In genomic region chr9:119983585-119984535, GRCm38 (mm10) we compare ENCODE assay signal across 8 mouse cellular contexts. TPM values are rescaled to one million over a fixed set of nuclear protein-coding genes. Genes with fewer than 3 reads are reported as not detected.
DNase-seq lines count a peak whose midpoint lies in the region; ATAC-seq lines count a peak whose summit lies in the region.

No protein-coding gene starts in this region.

- no peaks in the 10 kb centered on the region for H3K36me3 ChIP-seq in hindbrain, embryonic 13.5 days

- peak; percentile 78 for DNase-seq in R1 (ENCODE audit: low read depth, low spot score)
- peak; percentile 86 for DNase-seq in cerebellum, adult 9-11 months
- DNase-seq in frontal cortex, postnatal 25 days (ENCODE audit: low spot score in 2 of 2), result peak; percentile 67 to 71
- peak; percentile 73 to 84 for DNase-seq in left cerebral cortex, adult 8-10 months (ENCODE audit: low spot score in 2 of 2)
- DNase-seq in right cerebral cortex, adult 18-20 months, result peak; percentile 93
- peak; percentile 91 for DNase-seq in urinary bladder, adult 2 months (ENCODE audit: low spot score)

- ATAC-seq in hindbrain, embryonic 13.5 days (ENCODE audit: low FRiP score), result peak; percentile 60
- ATAC-seq in megakaryocyte, adult 5-6 weeks (ENCODE audit: poor library complexity, severe bottlenecking), result peak; percentile 56

- H3K27me3 ChIP-seq in hindbrain, embryonic 13.5 days, result peaks cover 34% of the 10 kb centered on the region

- H3K4me2 ChIP-seq in hindbrain, embryonic 13.5 days, result peak overlapping the region; percentile 89

- peaks cover 45% of the 10 kb centered on the region for H3K4me1 ChIP-seq in hindbrain, embryonic 13.5 days (replicated peaks)

- H3K9me3 ChIP-seq in hindbrain, embryonic 13.5 days, result no peaks in the 10 kb centered on the region

- peak overlapping the region; percentile 70 for H3K9ac ChIP-seq in hindbrain, embryonic 13.5 days

- H3K27ac ChIP-seq in hindbrain, embryonic 13.5 days, result 0 out of 2 replicates have a peak overlapping the region, but pooled peaks have one; percentile 40

- under 1% methylated on average over 77 of the region's 79 CpGs for WGBS in hindbrain, embryonic 13.5 days

- peak overlapping the region; percentile 59 for H3K4me3 ChIP-seq in hindbrain, embryonic 13.5 days

RNA-seq across cellular contexts. Expression of gene Csrnp1, which starts 0.6 kb away (rescaled TPM):
- polyA plus RNA-seq in hindbrain, embryonic 13.5 days (2015; fragmentation: Nextera tagmentation; extraction: Ambion mirVana), result 1.2 and 1.7 TPM in 2 replicates
- 10 to 100 TPM; 13.4 to 25.5 (median 14.7) TPM for total RNA-seq in left cerebral cortex, adult 8-10 months (2022)
- total RNA-seq in megakaryocyte, adult 5-6 weeks (2015), result 7.9 and 11.6 TPM in 2 replicates
- 11.8 and 12.5 TPM in 2 replicates for total RNA-seq in megakaryocyte, adult 5-6 weeks (2017)
- polyA plus RNA-seq in urinary bladder, adult 2 months (2012; rRNA removed), result 15.6 and 26.4 TPM in 2 replicates

RNA-seq across cellular contexts. Expression of gene Xirp1, which starts 39.5 kb away (rescaled TPM):
- polyA plus RNA-seq in hindbrain, embryonic 13.5 days (2015; fragmentation: Nextera tagmentation; extraction: Ambion mirVana), result 0.04 and 0.09 TPM in 2 replicates
- total RNA-seq in left cerebral cortex, adult 8-10 months (2022), result under 1 TPM; 0.07 to 0.51 (median 0.31) TPM
- 0.09 TPM in 1 of 2 replicates, not detected in the other for total RNA-seq in megakaryocyte, adult 5-6 weeks (2015)
- not detected in 2 replicates for total RNA-seq in megakaryocyte, adult 5-6 weeks (2017)
- polyA plus RNA-seq in urinary bladder, adult 2 months (2012; rRNA removed), result 0.11 and 0.22 TPM in 2 replicates

RNA-seq across cellular contexts. Expression of gene Ttc21a, which starts 46.5 kb away (rescaled TPM):
- polyA plus RNA-seq in hindbrain, embryonic 13.5 days (2015; fragmentation: Nextera tagmentation; extraction: Ambion mirVana), result 0.65 and 1.2 TPM in 2 replicates
- total RNA-seq in left cerebral cortex, adult 8-10 months (2022), result 1 to 10 TPM in 1 of 4 experiments, under 1 TPM in 3; 0.70 to 1.2 (median 0.81) TPM
- 0.22 and 0.41 TPM in 2 replicates for total RNA-seq in megakaryocyte, adult 5-6 weeks (2015)
- 0.28 and 0.55 TPM in 2 replicates for total RNA-seq in megakaryocyte, adult 5-6 weeks (2017)
- polyA plus RNA-seq in urinary bladder, adult 2 months (2012; rRNA removed), result 1.2 and 1.4 TPM in 2 replicates

RNA-seq across cellular contexts. Expression of gene Gorasp1, which starts 46.5 kb away (rescaled TPM):
- polyA plus RNA-seq in hindbrain, embryonic 13.5 days (2015; fragmentation: Nextera tagmentation; extraction: Ambion mirVana), result 26.0 and 27.9 TPM in 2 replicates
- 10 to 100 TPM; 32.8 to 40.9 (median 36.8) TPM for total RNA-seq in left cerebral cortex, adult 8-10 months (2022)
- total RNA-seq in megakaryocyte, adult 5-6 weeks (2015), result 3.2 and 4.5 TPM in 2 replicates
- total RNA-seq in megakaryocyte, adult 5-6 weeks (2017), result 2.3 and 3.9 TPM in 2 replicates
- polyA plus RNA-seq in urinary bladder, adult 2 months (2012; rRNA removed), result 27.6 and 30.6 TPM in 2 replicates

Comparison
In these comparisons a context has a peak if more than half of its experiments do, and no peak if none do; other contexts are left out.
1. Peak in every context shown above with its lines: DNase-seq, ATAC-seq, H3K4me3 ChIP-seq and H3K27ac ChIP-seq.